Mouse (Mus musculus): ENCODE data around the gene Mob3a.
A peak's percentile ranks its signal among the peaks of the same experiment; 100 is the strongest.
"Not testable (repeated sequence)": the region's sequence is repeated elsewhere in the genome, so short reads cannot be mapped to it uniquely, and the experiment has no call there.

Gene Mob3a

DNA sequence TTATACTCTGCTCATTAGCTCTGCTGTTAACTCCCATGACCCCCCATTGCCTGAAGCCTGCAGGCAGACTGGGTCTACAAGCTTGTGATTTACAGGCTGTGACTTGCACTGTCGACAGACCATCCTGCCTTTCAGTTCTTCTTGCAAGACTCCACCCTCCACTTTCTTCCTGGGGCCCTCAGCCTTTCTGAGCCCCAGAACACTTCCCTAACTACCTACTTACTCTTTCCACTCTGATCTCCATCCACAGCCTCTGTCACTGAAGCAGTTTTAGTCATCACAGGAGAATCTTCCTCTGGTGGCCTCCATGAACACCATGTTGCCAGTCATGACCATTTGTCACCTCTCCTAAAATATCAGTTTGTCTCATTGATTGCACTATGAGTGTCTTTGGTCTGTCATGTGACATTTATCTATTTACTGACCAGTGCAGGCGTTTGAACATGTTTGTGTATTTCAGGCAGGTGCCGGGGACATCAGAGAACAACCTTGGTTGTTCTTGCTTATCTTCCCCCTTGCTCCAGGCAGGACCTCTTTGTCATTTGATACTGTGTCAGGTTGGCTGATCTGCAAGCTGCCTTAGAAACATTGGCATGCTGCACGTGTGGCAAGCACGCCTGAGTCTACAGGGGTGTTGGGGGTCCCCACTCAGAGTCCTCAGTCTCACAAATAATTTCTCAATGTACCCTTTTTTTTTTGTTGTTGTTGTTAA lies 38.1 kb downstream of the Mob3a start:
- DNase-seq (ENCODE audit: low spot score in 2 of 2): no peak

DNA sequence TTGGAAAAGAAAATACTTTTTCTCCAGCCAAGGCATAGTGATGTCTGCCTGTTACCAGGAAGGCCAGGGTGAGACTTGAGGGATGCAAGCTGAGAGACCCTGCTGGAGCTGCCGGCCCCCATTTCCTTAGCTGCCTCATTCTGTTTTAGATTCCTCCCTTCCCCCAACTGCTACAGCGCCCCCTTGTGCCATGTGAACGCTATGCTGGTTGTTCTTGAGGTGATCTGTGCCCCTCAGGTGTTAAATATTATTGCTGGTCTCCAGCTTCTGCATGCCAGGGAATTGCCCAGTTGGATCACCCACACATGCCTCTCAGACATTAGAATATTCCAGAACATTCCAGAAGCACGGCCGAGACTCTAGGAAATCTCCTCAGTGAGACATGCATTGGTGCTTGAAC lies 40.6 kb downstream of the Mob3a start:
- no peak for DNase-seq (ENCODE audit: low spot score in 2 of 2)

- DNase-seq (ENCODE audit: low spot score in 2 of 2): peak in 1 of 2 experiments; percentile 59
These were observed 42.6 kb downstream of the Mob3a start for GRCm38 (mm10) chr10:80659213-80659612.

DNA sequence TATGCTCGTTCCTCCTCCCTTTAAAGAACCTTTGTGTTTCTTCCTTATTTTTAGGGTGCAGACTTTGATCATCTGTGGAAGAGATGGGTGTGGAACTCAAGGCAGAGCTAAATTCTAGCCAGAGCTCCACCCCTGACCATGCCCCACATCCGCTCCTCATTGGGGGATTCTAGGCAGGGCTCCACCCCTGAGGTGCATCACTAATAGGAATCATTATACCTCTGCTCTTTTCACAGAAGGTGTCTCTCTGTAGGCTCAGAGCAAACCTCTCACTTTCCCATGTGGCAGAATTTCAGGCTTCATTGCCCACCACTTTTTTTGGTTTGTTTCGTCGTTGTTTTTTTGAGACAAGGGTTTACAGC lies 43.0 kb downstream of the Mob3a start:
- DNase-seq (ENCODE audit: low spot score in 2 of 2): no peak

DNA sequence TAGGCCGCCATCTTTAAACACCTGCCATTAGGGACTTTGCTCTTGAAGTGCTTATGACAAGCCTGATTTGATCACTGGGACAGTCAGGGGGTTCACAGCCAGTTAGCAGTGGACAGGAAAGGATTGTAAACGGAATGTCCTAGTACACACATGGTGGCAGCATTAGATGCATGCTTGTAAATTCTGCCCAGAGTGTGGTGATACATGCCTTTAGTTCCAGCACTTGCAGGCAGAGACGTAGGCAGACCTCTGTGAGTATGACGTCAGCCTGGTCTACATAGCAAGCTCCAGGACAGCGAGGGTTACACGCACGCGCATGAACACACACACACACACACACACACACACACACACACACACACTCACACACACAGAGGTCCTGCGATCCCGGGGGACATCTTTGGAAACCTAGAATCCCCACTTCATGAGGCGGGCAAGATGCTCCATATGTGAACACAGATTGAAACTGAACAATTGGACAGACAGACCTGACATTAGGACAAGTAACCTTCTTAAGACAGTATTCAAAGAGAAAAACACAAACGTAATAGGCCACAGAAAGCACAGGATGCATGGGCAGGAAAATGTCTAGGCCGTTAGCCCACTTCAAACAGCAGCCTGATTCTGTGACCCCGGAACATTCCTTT lies 43.5 kb downstream of the Mob3a start:
- DNase-seq (ENCODE audit: low spot score in 2 of 2): no peak

GRCm38 (mm10) chr10:80656863-80657623 lies 44.7 kb downstream of the Mob3a start, which contains the start of gene Btbd2:
Btbd2 (minus strand) TSS chr10:80657071.
- no peak for DNase-seq (ENCODE audit: low spot score in 2 of 2)

DNA sequence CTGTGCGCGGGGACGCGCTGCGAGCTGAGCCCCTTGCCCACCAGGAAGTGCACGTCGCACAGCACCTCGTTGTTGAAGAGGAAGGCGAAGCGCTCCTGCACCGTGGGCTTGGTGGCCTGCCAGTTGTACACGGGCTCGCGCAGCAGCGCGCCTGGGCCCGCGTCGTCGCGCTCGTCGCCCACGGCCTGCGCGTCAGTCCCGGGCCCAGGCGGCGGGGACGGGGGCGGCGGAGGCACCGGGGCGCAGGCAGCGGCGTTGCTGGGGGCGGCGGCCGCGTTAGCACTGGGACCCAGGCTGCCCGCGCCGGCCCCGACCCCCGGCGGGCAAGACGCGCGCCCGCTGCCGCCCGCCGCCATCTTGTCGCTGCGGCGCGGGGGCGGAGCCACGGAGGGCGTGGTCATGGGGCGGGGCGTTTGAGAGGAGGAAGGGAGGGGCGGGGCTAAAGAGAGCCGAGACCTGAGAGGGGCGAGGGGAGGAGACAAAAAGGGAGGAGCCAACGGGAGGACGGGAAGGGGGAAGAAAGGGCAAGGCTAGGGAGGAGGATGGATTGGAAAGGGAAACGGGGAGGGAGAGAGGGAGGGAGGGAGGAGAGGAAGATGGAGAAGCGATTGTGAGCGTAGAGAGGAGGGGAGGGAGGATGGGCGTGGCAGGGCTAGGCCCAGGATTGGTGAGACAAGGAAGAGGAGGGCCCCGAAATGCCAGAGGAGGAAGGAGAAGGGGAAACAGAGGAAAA lies 45.5 kb downstream of the Mob3a start:
- peak; percentile 92 to 96 for DNase-seq (ENCODE audit: low spot score in 2 of 2)

GRCm38 (mm10) chr10:80655406-80656129 lies 46.2 kb downstream of the Mob3a start:
- no peak for DNase-seq (ENCODE audit: low spot score in 2 of 2)

DNA sequence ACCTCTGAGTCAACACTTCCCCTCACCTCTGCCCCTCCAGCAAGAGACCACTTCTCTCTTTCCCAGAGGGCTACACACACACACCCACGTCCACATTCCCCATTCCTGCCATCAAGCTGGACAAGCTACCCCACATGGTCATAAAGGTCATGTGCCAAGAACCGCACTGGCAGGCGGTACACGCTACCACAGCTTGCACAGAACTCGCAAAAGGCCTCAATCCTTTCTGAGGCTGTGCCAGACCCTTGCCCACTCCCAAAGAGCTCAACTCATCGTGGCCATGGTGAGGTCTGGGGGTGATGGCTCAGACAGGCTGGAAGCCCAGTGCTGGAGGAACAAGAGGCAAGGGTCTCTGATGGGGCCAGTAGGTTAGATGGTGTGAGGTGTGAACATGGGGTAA lies 46.9 kb downstream of the Mob3a start:
- DNase-seq (ENCODE audit: low spot score in 2 of 2): no peak

DNA sequence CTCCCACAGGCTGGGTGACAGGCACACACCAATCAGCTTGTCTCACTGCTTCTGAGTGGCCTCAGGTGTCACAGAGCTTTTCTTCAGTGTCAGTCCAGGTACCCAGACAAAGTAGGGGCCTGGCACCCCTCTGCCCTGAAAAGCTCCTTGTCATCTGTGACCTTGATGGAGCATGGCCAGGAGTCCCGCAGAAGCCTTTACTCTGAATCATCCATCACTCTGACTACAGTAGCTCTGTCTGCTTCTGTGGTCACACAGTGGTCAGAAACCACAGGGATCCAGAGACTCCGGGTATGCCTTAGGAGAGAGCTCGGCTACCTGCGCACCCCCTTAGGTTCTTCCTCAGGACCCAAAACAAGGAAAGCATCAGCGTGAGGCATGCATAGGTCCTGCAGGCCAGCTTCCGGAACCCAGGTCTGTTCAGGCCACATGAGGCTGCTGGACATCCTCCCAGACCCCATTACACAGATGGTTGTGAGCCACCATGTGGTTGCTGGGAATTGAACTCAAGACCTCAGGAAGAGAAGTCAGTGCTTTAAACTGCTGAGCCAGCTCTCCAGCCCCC lies 48.5 kb downstream of the Mob3a start:
- no peak for DNase-seq (ENCODE audit: low spot score in 2 of 2)

- no peak for DNase-seq (ENCODE audit: low spot score in 2 of 2)
These were observed 51.4 kb downstream of the Mob3a start for GRCm38 (mm10) chr10:80650392-80650791.

- DNase-seq (ENCODE audit: low spot score in 2 of 2): not testable (repeated sequence)
These were observed 51.9 kb downstream of the Mob3a start for GRCm38 (mm10) chr10:80649910-80650309.

- no peak for DNase-seq (ENCODE audit: low spot score in 2 of 2)
These were observed 54.8 kb downstream of the Mob3a start for GRCm38 (mm10) chr10:80646936-80647335.

GRCm38 (mm10) chr10:80635345-80635744 lies 66.4 kb downstream of the Mob3a start:
- DNase-seq (ENCODE audit: low spot score in 2 of 2): no peak
